Mouse (Mus musculus): ENCODE data around the gene Clec2e. TPM values are rescaled to one million over a fixed set of nuclear protein-coding genes. Genes with fewer than 3 reads are reported as not detected.
"Not testable (repeated sequence)": the region's sequence is repeated elsewhere in the genome, so short reads cannot be mapped to it uniquely, and the experiment has no call there.

Clec2e gene
- polyA plus RNA-seq, 1 experiment from 2014 or later: not detected

GRCm38 (mm10) chr6:129101604-129102003 is 891 bp upstream of the Clec2e start:
- no peak overlapping the region for H3K9ac ChIP-seq (replicated peaks)
- H3K4me3 ChIP-seq (replicated peaks): no peak overlapping the region
- ATAC-seq (ENCODE audit: low FRiP score): no peak
- WGBS: 82% methylated on average over 1 of the region's 1 CpGs
- H3K9me3 ChIP-seq (replicated peaks): no peaks in the 10 kb centered on the region
- H3K36me3 ChIP-seq: no peaks in the 10 kb centered on the region
- no peaks in the 10 kb centered on the region for H3K4me1 ChIP-seq
- H3K4me2 ChIP-seq: no peak overlapping the region
- no peaks in the 10 kb centered on the region for H3K27me3 ChIP-seq (replicated peaks)
- no peak overlapping the region for H3K27ac ChIP-seq (replicated peaks)

DNA sequence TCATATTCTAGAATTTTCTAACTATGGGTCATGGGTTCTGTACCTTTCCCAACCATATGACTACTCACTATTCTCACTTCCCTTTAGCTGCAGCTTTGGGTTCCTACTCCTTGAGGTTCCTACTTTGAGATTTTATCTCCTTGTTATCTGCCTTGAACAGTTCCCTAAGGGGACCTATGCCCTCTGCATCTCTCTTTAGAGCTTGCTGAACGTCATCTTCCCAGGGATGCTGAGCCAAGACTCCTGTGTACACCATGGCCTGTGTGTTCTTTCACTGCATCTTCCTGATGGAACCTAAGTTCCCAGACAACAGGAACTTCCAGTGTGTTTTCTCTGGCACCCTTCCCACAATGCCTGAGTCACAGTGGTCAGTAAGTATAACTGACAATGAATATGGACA is 2.8 kb downstream of the Clec2e start:
- ATAC-seq (ENCODE audit: low FRiP score): no peak
- Histone ChIP-seq H3K4me3 (replicated peaks) (no peak overlapping the region), H3K4me1 (no peaks in the 10 kb centered on the region), H3K4me2 (no peak overlapping the region), H3K27me3 (replicated peaks) (no peaks in the 10 kb centered on the region), H3K9ac (replicated peaks) (no peak overlapping the region), H3K36me3 (no peaks in the 10 kb centered on the region), H3K27ac (replicated peaks) (no peak overlapping the region), H3K9me3 (replicated peaks) (no peaks in the 10 kb centered on the region)
- WGBS: 45% methylated on average over 1 of the region's 1 CpGs

DNA sequence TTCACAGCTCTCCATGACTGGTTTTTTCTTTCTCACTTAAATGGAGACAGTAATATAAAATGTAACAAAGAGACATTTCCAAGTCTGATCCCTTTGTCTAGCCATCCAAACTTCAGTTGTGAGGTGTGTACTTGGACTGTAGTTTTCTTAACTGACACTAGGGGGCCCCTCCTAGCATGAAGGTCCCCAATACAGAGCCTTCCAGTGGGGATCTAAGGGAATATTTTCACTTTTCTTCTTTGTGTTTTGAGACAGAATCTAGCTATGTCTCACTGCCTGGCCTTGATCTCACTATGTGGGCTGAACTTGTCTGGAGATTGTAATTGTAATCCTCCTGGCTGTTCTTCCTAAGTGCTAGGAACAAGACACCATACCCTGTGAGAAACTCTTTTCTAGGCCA is 5.5 kb downstream of the Clec2e start:
- no peaks in the 10 kb centered on the region for H3K9me3 ChIP-seq (replicated peaks)
- no peak overlapping the region for H3K27ac ChIP-seq (replicated peaks)
- H3K27me3 ChIP-seq (replicated peaks): no peaks in the 10 kb centered on the region
- no peak overlapping the region for H3K4me3 ChIP-seq (replicated peaks)
- H3K36me3 ChIP-seq: no peaks in the 10 kb centered on the region
- no peak for ATAC-seq (ENCODE audit: low FRiP score)
- H3K4me2 ChIP-seq: no peak overlapping the region
- H3K9ac ChIP-seq (replicated peaks): no peak overlapping the region
- H3K4me1 ChIP-seq: no peaks in the 10 kb centered on the region

DNA sequence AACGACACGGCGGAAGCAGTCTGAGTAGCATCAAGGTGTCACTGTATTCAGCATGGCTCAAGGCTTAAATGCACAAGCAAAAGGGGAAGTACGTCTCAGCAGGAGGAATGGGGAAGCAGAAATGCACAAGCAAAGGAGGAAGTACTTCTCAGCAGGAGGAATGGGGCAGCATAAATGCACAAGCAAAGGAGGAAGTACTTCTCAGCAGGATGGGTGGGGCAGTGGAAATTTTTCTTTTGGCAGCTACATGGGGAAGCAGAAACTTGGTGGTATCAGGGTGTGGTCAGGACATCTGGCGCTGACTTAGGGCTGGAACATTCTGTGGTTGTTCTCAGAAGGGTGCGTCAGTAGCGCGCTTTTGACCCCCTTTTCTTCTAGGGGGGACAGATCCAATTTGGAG is 12.1 kb downstream of the Clec2e start:
- not testable (repeated sequence) for H3K4me1 ChIP-seq; H3K27me3 ChIP-seq (replicated peaks); H3K27ac ChIP-seq (replicated peaks); H3K4me2 ChIP-seq; H3K36me3 ChIP-seq; H3K4me3 ChIP-seq (replicated peaks); H3K9ac ChIP-seq (replicated peaks); ATAC-seq (ENCODE audit: low FRiP score); H3K9me3 ChIP-seq (replicated peaks)
- WGBS: 95% methylated on average over 8 of the region's 8 CpGs

DNA sequence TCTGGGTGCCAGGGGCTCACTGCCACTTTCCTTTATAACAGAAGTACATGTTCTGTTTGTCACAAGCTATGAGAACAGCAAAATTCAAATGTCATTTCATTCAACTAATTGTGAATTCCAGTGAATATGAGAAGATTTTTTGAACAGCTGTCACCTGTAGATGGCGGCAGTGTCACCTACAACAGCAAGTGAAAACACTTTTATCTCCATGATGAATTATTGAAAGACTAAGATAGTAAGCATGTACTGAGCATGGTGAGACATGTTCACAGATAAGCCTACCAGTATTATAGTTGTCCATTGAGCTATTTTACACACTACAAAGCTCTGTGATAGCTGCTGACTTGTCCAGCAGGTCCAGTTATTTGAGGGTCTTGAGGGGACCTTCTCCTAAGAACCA is 12.6 kb downstream of the Clec2e start:
- H3K4me2 ChIP-seq: no peak overlapping the region
- 93% methylated on average over 1 of the region's 1 CpGs for WGBS
- no peaks in the 10 kb centered on the region for H3K36me3 ChIP-seq
- no peaks in the 10 kb centered on the region for H3K27me3 ChIP-seq (replicated peaks)
- no peak for ATAC-seq (ENCODE audit: low FRiP score)
- H3K4me3 ChIP-seq (replicated peaks): no peak overlapping the region
- H3K9ac ChIP-seq (replicated peaks): no peak overlapping the region
- H3K27ac ChIP-seq (replicated peaks): no peak overlapping the region
- no peaks in the 10 kb centered on the region for H3K9me3 ChIP-seq (replicated peaks)
- H3K4me1 ChIP-seq: no peaks in the 10 kb centered on the region

GRCm38 (mm10) chr6:129086031-129086430 is 14.7 kb downstream of the Clec2e start:
- H3K4me3 ChIP-seq (replicated peaks); H3K4me2 ChIP-seq; H3K9ac ChIP-seq (replicated peaks); H3K36me3 ChIP-seq; ATAC-seq (ENCODE audit: low FRiP score); H3K27me3 ChIP-seq (replicated peaks); H3K9me3 ChIP-seq (replicated peaks); H3K27ac ChIP-seq (replicated peaks); H3K4me1 ChIP-seq: not testable (repeated sequence)
- WGBS: 85% methylated on average over 2 of the region's 2 CpGs

DNA sequence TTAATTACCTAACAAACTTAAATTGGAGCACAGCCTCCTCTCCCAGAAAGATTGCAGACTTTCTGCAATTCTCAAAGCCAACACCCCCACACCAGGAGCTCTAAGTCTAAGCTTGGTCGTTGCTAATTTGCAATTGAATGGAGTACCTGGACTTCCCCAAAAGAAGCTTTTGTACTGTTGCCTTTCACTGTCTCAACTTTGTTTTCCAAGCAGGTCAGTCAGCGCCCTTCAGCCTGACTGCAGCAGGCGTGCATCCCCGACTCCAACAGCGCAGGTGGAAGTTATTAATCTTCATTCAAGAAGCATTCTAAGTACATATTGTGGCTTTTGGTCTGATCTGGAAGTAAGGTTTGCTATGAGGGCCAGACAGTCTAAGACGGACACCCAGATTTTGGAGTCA is 15.6 kb downstream of the Clec2e start:
- H3K9ac ChIP-seq (replicated peaks): no peak overlapping the region
- H3K27me3 ChIP-seq (replicated peaks): no peaks in the 10 kb centered on the region
- no peak overlapping the region for H3K4me2 ChIP-seq
- no peak overlapping the region for H3K27ac ChIP-seq (replicated peaks)
- no peak overlapping the region for H3K4me3 ChIP-seq (replicated peaks)
- no peaks in the 10 kb centered on the region for H3K4me1 ChIP-seq
- H3K9me3 ChIP-seq (replicated peaks): no peaks in the 10 kb centered on the region
- no peak for ATAC-seq (ENCODE audit: low FRiP score)
- H3K36me3 ChIP-seq: no peaks in the 10 kb centered on the region
- WGBS: 72% methylated on average over 6 of the region's 6 CpGs

GRCm38 (mm10) chr6:129066986-129067385 is 33.7 kb downstream of the Clec2e start:
- Histone ChIP-seq H3K36me3 (no peaks in the 10 kb centered on the region), H3K4me3 (replicated peaks) (no peak overlapping the region), H3K27me3 (replicated peaks) (no peaks in the 10 kb centered on the region), H3K9me3 (replicated peaks) (0 out of 2 replicates have a peak, but pooled peaks cover 3% of the 10 kb centered on the region), H3K27ac (replicated peaks) (no peak overlapping the region), H3K9ac (replicated peaks) (no peak overlapping the region), H3K4me2 (no peak overlapping the region), H3K4me1 (no peaks in the 10 kb centered on the region)
- ATAC-seq (ENCODE audit: low FRiP score): no peak
- WGBS: 70% methylated on average over 1 of the region's 1 CpGs

DNA sequence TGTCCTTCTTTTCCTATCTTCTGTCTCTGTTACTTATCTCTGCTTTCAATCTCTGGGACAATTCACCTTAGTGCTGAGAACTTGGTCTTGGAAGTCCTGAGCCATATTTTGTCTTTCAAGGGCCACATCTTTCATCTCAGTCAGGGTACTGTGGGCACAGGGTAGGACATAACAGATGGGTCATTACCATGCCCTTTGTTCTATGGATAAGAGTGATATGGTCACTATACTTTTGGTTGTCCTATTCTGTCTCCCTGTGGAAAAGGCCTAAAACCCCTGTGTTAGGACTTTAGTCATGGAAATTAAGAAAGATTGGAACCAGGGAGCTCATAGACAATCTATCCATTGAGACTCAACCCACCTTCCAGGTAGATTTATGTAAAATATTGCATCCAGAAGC is 34.2 kb downstream of the Clec2e start:
- Histone ChIP-seq H3K4me3 (replicated peaks) (no peak overlapping the region), H3K27ac (replicated peaks) (no peak overlapping the region), H3K9me3 (replicated peaks) (0 out of 2 replicates have a peak, but pooled peaks cover 3% of the 10 kb centered on the region), H3K9ac (replicated peaks) (no peak overlapping the region), H3K27me3 (replicated peaks) (no peaks in the 10 kb centered on the region), H3K4me2 (no peak overlapping the region), H3K36me3 (no peaks in the 10 kb centered on the region), H3K4me1 (no peaks in the 10 kb centered on the region)
- ATAC-seq (ENCODE audit: low FRiP score): no peak

GRCm38 (mm10) chr6:129065857-129066256 is 34.9 kb downstream of the Clec2e start:
- Histone ChIP-seq H3K4me2 (no peak overlapping the region), H3K4me3 (replicated peaks) (no peak overlapping the region), H3K27ac (replicated peaks) (no peak overlapping the region), H3K9ac (replicated peaks) (no peak overlapping the region), H3K27me3 (replicated peaks) (no peaks in the 10 kb centered on the region), H3K4me1 (no peaks in the 10 kb centered on the region), H3K9me3 (replicated peaks) (0 out of 2 replicates have a peak, but pooled peaks cover under 1% of the 10 kb centered on the region), H3K36me3 (no peaks in the 10 kb centered on the region)
- 90% methylated on average over 3 of the region's 3 CpGs for WGBS
- ATAC-seq (ENCODE audit: low FRiP score): no peak

- H3K4me2 ChIP-seq: no peak overlapping the region
- no peak overlapping the region for H3K4me3 ChIP-seq (replicated peaks)
- no peaks in the 10 kb centered on the region for H3K9me3 ChIP-seq (replicated peaks)
- H3K4me1 ChIP-seq: no peaks in the 10 kb centered on the region
- no peak for ATAC-seq (ENCODE audit: low FRiP score)
- H3K9ac ChIP-seq (replicated peaks): no peak overlapping the region
- 68% methylated on average over 3 of the region's 3 CpGs for WGBS
- H3K27me3 ChIP-seq (replicated peaks): no peaks in the 10 kb centered on the region
- no peaks in the 10 kb centered on the region for H3K36me3 ChIP-seq
- no peak overlapping the region for H3K27ac ChIP-seq (replicated peaks)
Measured at GRCm38 (mm10) chr6:129065407-129065806, 35.3 kb downstream of the Clec2e start.

DNA sequence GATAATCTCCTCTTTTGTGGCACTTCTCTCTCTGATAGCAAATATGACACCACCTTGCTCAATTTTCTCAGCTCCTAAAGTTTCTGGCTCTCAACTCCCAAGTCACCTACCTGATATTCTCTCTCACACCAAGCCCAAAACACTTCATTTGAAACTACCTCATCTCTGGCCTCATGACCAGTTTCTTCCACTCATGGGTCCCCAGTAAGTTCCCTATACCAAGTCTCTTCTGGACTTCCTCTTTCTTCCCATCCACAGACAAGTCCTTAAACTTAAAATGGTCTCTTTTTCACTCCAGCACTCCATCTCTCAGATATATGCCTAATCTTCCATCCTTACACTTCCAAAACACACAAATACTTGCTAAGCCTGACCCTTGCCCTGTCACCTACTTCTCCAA is 42.7 kb downstream of the Clec2e start:
- no peaks in the 10 kb centered on the region for H3K36me3 ChIP-seq
- no peak overlapping the region for H3K27ac ChIP-seq (replicated peaks)
- H3K4me1 ChIP-seq: no peaks in the 10 kb centered on the region
- H3K4me3 ChIP-seq (replicated peaks): no peak overlapping the region
- no peak overlapping the region for H3K9ac ChIP-seq (replicated peaks)
- H3K9me3 ChIP-seq (replicated peaks): no peaks in the 10 kb centered on the region
- no peak for ATAC-seq (ENCODE audit: low FRiP score)
- H3K4me2 ChIP-seq: no peak overlapping the region
- H3K27me3 ChIP-seq (replicated peaks): no peaks in the 10 kb centered on the region

GRCm38 (mm10) chr6:129056237-129056636 is 44.5 kb downstream of the Clec2e start:
- Histone ChIP-seq H3K27me3 (replicated peaks) (no peaks in the 10 kb centered on the region), H3K4me1 (no peaks in the 10 kb centered on the region), H3K9me3 (replicated peaks) (no peaks in the 10 kb centered on the region), H3K27ac (replicated peaks) (no peak overlapping the region), H3K36me3 (no peaks in the 10 kb centered on the region), H3K4me2 (no peak overlapping the region), H3K9ac (replicated peaks) (no peak overlapping the region), H3K4me3 (replicated peaks) (no peak overlapping the region)
- WGBS: 87% methylated on average over 3 of the region's 3 CpGs
- ATAC-seq (ENCODE audit: low FRiP score): no peak

Measured in neural tube, embryonic 15.5 days (tissue).